Mouse (Mus musculus) stomach, postnatal 0 days (tissue): Measurements from ENCODE around the gene B3gat3.

Experiments used
- CTCF ChIP-seq: IDR thresholded peaks from 2 replicates; pipeline ENCODE4 v1.5.1; 2016; ENCODE audit warnings: antibody characterized with exemption, low read depth, mild to moderate bottlenecking, moderate library complexity
- EP300 ChIP-seq: optimal IDR thresholded peaks from 2 replicates; pipeline ENCODE3; 2016; ENCODE audit warnings: antibody characterized with exemption

GRCm38 (mm10) chr19:8920073-8920736, at the start of gene B3gat3:
- TF ChIP-seq CTCF (no peak), EP300 (no peak)
